Mouse (Mus musculus): Measurements from ENCODE around the gene Abcc4. TPM values are rescaled to one million over a fixed set of nuclear protein-coding genes. Genes with fewer than 3 reads are reported as not detected.

Abcc4 gene
- total RNA-seq, 2 experiments from 2014 or later, result 9.5 to 11.0 TPM

DNA sequence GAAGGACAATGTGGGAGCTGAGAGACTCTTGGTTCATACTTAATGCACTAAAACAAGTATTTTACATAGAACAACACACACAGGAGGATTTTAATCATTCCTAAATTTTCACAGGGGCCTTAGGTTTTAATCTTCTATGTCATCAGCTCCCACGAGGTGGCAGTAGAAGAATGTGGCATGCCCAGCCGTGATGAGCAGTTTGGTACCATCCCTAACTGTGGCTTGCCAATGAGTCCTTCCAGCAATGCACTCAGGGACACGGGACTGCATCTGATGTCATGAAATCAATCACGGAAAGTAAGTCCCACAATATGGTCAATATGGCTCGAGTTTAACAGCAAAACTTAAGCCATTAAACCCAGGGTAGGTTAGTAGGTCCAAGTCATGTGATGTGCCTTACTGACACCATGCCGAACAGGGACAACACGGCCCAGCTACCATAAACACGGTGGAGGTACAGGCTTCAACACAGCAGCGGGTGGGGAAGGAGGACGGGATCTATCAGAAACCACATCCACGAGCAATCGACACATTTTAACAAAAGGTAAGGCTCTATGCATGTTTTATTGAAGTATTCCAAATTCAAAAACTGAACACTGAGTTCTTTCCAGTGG, 89.2 kb downstream of the Abcc4 start:
- intact Hi-C loops (cut with DNase I), result loop anchor here (1.0 to 5.0 kb wide), 3 partner anchors 85 to 200 kb away; no protein-coding TSS in a partner anchor
- no peak overlapping the region for H3K27ac ChIP-seq
- peak; percentile 64 to 66 for DNase-seq (ENCODE audit: extremely low spot score in 1 of 2, low spot score in 2 of 2)
- TF ChIP-seq CTCF (IDR thresholded peaks at IDR 0.05), result peak; percentile 82
- H3K4me3 ChIP-seq, result no peak overlapping the region

GRCm38 (mm10) chr14:118613734-118614133, 92.3 kb downstream of the Abcc4 start:
- Histone ChIP-seq H3K4me3 (no peak overlapping the region), H3K27ac (no peak overlapping the region)
- intact Hi-C loops (cut with DNase I), result no loop called here
- no peak for DNase-seq (ENCODE audit: extremely low spot score in 1 of 2, low spot score in 2 of 2)
- no peak for TF ChIP-seq CTCF (IDR thresholded peaks at IDR 0.05)

- intact Hi-C loops (cut with DNase I), result no loop called here
Observed at GRCm38 (mm10) chr14:118611714-118612113, 94.3 kb downstream of the Abcc4 start.

DNA sequence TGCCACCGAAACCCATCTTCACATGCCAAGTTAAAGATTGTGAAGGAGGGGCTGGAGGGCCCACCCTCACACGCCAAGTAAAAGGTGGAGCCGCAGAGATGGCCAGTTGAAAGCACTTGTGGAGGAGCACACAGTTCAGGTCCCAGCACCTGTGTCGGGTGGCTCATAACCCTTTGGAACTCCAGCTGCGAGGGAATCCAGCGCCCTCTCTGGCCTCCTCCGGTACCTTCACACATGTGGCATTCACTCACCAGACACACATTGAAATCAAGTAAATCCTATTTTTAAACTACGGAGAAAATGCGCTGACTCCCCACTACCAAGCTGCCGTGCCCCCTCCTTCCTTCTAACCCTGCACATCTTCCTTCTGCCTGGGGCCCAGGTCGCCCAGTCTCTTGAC, 95.2 kb downstream of the Abcc4 start:
- no peak for DNase-seq (ENCODE audit: extremely low spot score in 1 of 2, low spot score in 2 of 2)
- intact Hi-C loops (cut with DNase I), result no loop called here
- H3K27ac ChIP-seq, result no peak overlapping the region
- H3K4me3 ChIP-seq, result no peak overlapping the region
- no peak for TF ChIP-seq CTCF (IDR thresholded peaks at IDR 0.05)

More at GRCm38 (mm10) chr14:118611714-118612113, 94.3 kb downstream of the Abcc4 start:
- no peak for TF ChIP-seq CTCF (IDR thresholded peaks at IDR 0.05)
- Histone ChIP-seq H3K27ac (no peak overlapping the region), H3K4me3 (no peak overlapping the region)
- DNase-seq (ENCODE audit: extremely low spot score in 1 of 2, low spot score in 2 of 2), result no peak

DNA sequence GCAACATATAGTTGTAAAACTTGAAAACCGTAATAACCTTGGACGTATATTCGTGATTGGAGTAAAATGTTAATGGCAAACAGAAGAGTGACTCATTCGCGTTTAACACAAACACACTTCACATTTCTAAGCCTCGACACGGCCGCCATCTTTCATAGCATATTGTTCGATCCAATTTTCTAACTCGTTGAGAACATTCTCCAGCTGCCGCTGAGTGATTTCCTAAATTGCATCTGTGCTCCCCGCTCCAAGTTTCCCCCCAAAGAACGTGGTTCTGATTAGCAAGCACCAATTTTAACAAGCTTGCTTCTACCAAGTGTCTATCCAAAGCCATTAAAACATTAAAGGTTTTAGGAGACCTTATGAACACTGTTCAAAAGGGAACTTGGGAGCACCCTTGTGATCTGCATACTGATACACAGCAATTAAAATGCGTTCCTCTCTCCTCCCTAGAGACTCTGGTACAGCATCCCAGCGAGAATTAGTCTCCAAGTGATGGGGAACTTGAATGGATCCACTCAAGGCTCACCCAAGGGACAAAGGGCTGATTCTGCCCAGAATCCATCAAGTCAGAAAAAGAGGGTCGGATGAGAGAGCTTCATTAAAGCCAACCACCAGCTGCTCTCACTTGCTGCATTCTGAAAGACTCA, 97.1 kb downstream of the Abcc4 start:
- H3K4me3 ChIP-seq, result no peak overlapping the region
- intact Hi-C loops (cut with DNase I), result no loop called here
- TF ChIP-seq CTCF (IDR thresholded peaks at IDR 0.05), result no peak
- no peak overlapping the region for H3K27ac ChIP-seq
- DNase-seq (ENCODE audit: extremely low spot score in 1 of 2, low spot score in 2 of 2), result no peak

DNA sequence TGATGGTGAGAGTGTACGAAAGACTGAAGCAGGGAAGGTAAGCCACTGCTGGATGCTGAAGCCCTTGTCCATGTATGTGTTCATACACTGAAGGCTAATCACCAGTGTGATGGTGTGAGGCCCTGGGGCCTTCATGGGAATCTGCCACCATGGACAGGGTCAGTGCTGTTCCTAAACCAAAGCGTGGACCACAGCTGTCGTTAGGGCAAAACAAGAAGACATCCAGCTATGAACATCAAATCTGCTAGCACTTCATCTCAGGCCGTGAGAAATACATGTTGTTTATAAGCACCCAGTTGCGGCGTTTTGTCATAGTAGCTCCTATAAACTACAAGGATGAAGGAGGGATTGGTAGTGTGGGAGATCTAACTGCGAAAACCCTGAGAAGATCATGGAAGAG, 97.7 kb downstream of the Abcc4 start:
- DNase-seq (ENCODE audit: extremely low spot score in 1 of 2, low spot score in 2 of 2), result no peak
- H3K4me3 ChIP-seq, result no peak overlapping the region
- no peak for TF ChIP-seq CTCF (IDR thresholded peaks at IDR 0.05)
- H3K27ac ChIP-seq, result no peak overlapping the region
- intact Hi-C loops (cut with DNase I), result no loop called here

- H3K4me3 ChIP-seq, result no peak overlapping the region
- intact Hi-C loops (cut with DNase I), result no loop called here
- no peak for TF ChIP-seq CTCF (IDR thresholded peaks at IDR 0.05)
- no peak overlapping the region for H3K27ac ChIP-seq
- DNase-seq (ENCODE audit: extremely low spot score in 1 of 2, low spot score in 2 of 2), result no peak
Observed at GRCm38 (mm10) chr14:118606476-118606875, 99.5 kb downstream of the Abcc4 start.

GRCm38 (mm10) chr14:118604903-118605302, 101.1 kb downstream of the Abcc4 start:
- Histone ChIP-seq H3K27ac (no peak overlapping the region), H3K4me3 (no peak overlapping the region)
- DNase-seq (ENCODE audit: extremely low spot score in 1 of 2, low spot score in 2 of 2), result no peak
- TF ChIP-seq CTCF (IDR thresholded peaks at IDR 0.05), result peak; percentile 4
- intact Hi-C loops (cut with DNase I), result no loop called here

- TF ChIP-seq CTCF (IDR thresholded peaks at IDR 0.05), result no peak
- Histone ChIP-seq H3K4me3 (no peak overlapping the region), H3K27ac (no peak overlapping the region)
- no peak for DNase-seq (ENCODE audit: extremely low spot score in 1 of 2, low spot score in 2 of 2)
- intact Hi-C loops (cut with DNase I), result no loop called here
Observed at GRCm38 (mm10) chr14:118602031-118602430, 104.0 kb downstream of the Abcc4 start.

DNA sequence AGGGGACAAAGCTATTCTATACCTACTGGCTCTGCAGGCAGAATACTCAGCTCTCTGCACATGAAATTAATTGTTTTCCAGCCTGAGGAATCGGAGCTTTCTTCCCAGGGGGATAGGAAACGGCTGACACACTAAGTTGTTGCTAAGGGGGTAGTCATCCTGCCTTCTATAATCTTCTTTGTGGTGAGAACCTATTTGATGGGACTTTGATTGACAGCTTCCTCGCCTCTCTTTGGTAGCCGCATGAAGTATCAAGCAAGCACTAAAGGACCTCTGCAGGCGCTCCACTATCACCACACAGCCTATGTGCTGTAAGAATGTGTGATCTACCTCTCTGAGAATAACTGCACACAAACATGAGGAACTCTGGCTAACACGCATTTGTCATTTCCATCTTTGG, 105.3 kb downstream of the Abcc4 start:
- DNase-seq (ENCODE audit: extremely low spot score in 1 of 2, low spot score in 2 of 2), result no peak
- TF ChIP-seq CTCF (IDR thresholded peaks at IDR 0.05), result no peak
- intact Hi-C loops (cut with DNase I), result no loop called here
- Histone ChIP-seq H3K4me3 (no peak overlapping the region), H3K27ac (no peak overlapping the region)

DNA sequence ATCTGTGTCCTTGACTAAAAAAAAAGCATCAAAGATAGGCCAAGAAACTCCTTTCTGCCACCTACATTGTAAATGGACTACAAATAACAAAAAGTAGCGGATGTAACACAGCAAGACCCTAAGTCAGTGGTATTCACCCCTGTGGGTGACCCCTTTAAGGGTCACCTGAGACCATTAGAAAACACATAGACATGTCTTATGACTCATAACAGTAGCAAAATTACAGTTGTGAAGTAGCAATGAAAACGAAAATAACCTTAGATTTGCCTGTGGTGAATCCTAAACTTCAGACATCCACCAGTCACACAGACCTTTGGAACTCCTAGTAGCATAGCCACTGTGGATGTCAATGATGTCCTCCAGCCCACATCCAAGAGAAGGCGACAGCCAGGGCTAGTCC, 107.3 kb downstream of the Abcc4 start:
- no peak for TF ChIP-seq CTCF (IDR thresholded peaks at IDR 0.05)
- Histone ChIP-seq H3K4me3 (no peak overlapping the region), H3K27ac (no peak overlapping the region)
- DNase-seq (ENCODE audit: extremely low spot score in 1 of 2, low spot score in 2 of 2), result no peak
- intact Hi-C loops (cut with DNase I), result no loop called here

GRCm38 (mm10) chr14:118594463-118594862, 111.6 kb downstream of the Abcc4 start:
- intact Hi-C loops (cut with DNase I), result loop anchor here (5.0 kb wide), 2 partner anchors 437 to 587 kb away; no protein-coding TSS in a partner anchor
- no peak overlapping the region for H3K27ac ChIP-seq
- TF ChIP-seq CTCF (IDR thresholded peaks at IDR 0.05), result no peak
- H3K4me3 ChIP-seq, result no peak overlapping the region
- DNase-seq (ENCODE audit: extremely low spot score in 1 of 2, low spot score in 2 of 2), result no peak
